Mouse (Mus musculus): ENCODE results near the gene Gabra1. TPM values are rescaled to one million over a fixed set of nuclear protein-coding genes. Genes with fewer than 3 reads are reported as not detected.
A peak's percentile ranks its signal among the peaks of the same experiment; 100 is the strongest.

Gene Gabra1
- 0.17 and 0.30 TPM in 2 replicates for polyA plus RNA-seq (2016; fragmentation: Nextera tagmentation; extraction: Ambion mirVana)

GRCm38 (mm10) chr11:42182825-42183152, at the start of gene Gabra1:
Gene Gabra1 (minus strand): TSS chr11:42182930.
- Histone ChIP-seq H3K4me1 (no peaks in the 10 kb centered on the region), H3K9ac (no peak within 1 kb of the TSS), H3K36me3 (no peaks in the 10 kb centered on the region), H3K27ac (no peak within 1 kb of the TSS), H3K4me3 (peak within 1 kb of the TSS; percentile 39), H3K27me3 (replicated peaks) (peaks cover 29% of the 10 kb centered on the region), H3K4me2 (peak within 1 kb of the TSS; percentile 55), H3K9me3 (replicated peaks) (no peaks in the 10 kb centered on the region)
- 6% methylated on average over 13 of the region's 13 CpGs for WGBS (ENCODE audit: insufficient replicate concordance)
- no peak for ATAC-seq

DNA sequence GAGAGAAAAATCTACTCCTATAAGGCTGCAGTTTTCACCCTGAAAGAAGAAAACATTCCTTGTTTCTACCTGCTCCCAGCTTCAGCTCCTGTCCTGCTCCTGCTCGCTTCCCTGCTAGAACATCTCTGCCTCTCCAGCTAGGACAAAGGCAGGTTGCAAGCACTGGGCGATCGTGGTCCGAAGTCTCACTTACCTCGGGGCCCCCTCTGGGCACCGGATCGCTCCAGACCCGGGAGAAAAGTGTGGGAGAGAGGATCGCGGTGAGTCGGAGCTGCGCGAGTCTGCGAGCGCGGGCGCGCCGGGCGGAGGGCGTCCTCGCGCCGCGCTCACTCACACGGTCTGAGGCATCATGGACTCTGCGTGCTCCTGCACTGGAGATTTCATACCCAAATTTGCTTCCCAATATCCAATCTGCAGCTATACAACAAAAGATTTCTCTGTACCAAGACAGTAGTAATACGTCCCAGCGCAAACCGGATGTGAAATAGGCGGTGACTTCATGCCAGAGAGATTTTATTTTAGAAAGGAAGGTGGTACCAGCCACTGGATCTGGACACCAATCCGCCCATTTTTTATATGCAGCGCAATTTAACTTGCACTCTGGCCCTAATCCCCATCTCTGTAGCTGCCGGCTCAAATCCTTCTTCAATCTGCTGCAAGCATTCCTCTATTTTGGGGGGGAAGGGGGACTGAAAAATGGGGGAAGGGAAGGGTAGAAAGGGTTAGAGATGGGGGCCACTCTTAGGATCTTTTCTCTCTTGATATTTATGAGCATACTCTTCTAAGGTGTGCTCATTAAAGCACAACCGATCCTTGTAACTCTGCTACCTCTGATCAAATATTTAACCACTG, 531 bp downstream of the Gabra1 start:
- H3K9ac ChIP-seq = no peak overlapping the region
- peak overlapping the region; percentile 55 for H3K4me2 ChIP-seq
- ATAC-seq = no peak

GRCm38 (mm10) chr11:42181426-42181825, 1.3 kb downstream of the Gabra1 start:
- 22% methylated on average over 5 of the region's 5 CpGs for WGBS (ENCODE audit: insufficient replicate concordance)
- Histone ChIP-seq H3K4me2 (peak overlapping the region; percentile 55), H3K9ac (no peak overlapping the region), H3K27ac (no peak overlapping the region), H3K27me3 (replicated peaks) (peaks cover 29% of the 10 kb centered on the region), H3K4me3 (peak overlapping the region; percentile 39; the same call in 1 of the 2 replicates), H3K9me3 (replicated peaks) (no peaks in the 10 kb centered on the region), H3K4me1 (no peaks in the 10 kb centered on the region), H3K36me3 (no peaks in the 10 kb centered on the region)
- ATAC-seq = no peak

More for the DNA sequence above, 531 bp downstream of the Gabra1 start:
- H3K4me3 ChIP-seq = peak overlapping the region; percentile 39
- 3% methylated on average over 35 of the region's 35 CpGs for WGBS (ENCODE audit: insufficient replicate concordance)
- no peak overlapping the region for H3K27ac ChIP-seq
- peaks cover 29% of the 10 kb centered on the region for H3K27me3 ChIP-seq (replicated peaks)
- no peaks in the 10 kb centered on the region for H3K4me1 ChIP-seq
- H3K9me3 ChIP-seq (replicated peaks) = no peaks in the 10 kb centered on the region
- H3K36me3 ChIP-seq = no peaks in the 10 kb centered on the region

GRCm38 (mm10) chr11:42179535-42179934, 3.2 kb downstream of the Gabra1 start:
- H3K36me3 ChIP-seq = no peaks in the 10 kb centered on the region
- no peak overlapping the region for H3K9ac ChIP-seq
- H3K4me3 ChIP-seq = no peak overlapping the region
- H3K4me1 ChIP-seq = no peaks in the 10 kb centered on the region
- ATAC-seq = no peak
- WGBS (ENCODE audit: insufficient replicate concordance) = 60% methylated on average over 5 of the region's 5 CpGs
- no peak overlapping the region for H3K27ac ChIP-seq
- peaks cover 29% of the 10 kb centered on the region for H3K27me3 ChIP-seq (replicated peaks)
- H3K4me2 ChIP-seq = no peak overlapping the region
- no peaks in the 10 kb centered on the region for H3K9me3 ChIP-seq (replicated peaks)

GRCm38 (mm10) chr11:42178296-42178695, 4.4 kb downstream of the Gabra1 start:
- no peak overlapping the region for H3K27ac ChIP-seq
- H3K9me3 ChIP-seq (replicated peaks) = no peaks in the 10 kb centered on the region
- no peaks in the 10 kb centered on the region for H3K4me1 ChIP-seq
- H3K9ac ChIP-seq = no peak overlapping the region
- H3K4me2 ChIP-seq = no peak overlapping the region
- peaks cover 22% of the 10 kb centered on the region for H3K27me3 ChIP-seq (replicated peaks)
- WGBS (ENCODE audit: insufficient replicate concordance) = 83% methylated on average over 2 of the region's 2 CpGs
- H3K36me3 ChIP-seq = no peaks in the 10 kb centered on the region
- H3K4me3 ChIP-seq = no peak overlapping the region
- no peak for ATAC-seq

DNA sequence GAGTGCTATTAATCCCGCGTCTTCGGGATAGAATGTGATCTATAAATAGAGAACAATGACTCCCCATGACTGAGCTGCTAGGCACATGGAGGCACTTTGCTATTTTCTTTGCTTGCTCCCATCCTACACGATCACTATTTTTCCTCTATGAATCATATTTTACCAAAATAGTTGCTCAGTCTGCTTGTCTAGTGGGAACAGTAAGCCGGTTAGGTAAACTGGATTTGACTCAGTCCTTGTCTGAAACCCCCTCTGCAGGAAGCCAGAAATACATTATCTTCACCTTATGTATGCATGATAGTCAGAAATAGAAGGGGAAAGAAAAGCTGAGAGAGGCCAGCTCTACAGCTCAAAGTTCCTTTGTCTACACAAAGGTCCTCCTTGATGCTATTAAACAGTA, 31.3 kb downstream of the Gabra1 start:
- H3K4me2 ChIP-seq = no peak overlapping the region
- H3K9me3 ChIP-seq (replicated peaks) = no peaks in the 10 kb centered on the region
- H3K4me1 ChIP-seq = no peaks in the 10 kb centered on the region
- H3K4me3 ChIP-seq = no peak overlapping the region
- 69% methylated on average over 5 of the region's 5 CpGs for WGBS (ENCODE audit: insufficient replicate concordance)
- no peak overlapping the region for H3K9ac ChIP-seq
- ATAC-seq = no peak
- no peaks in the 10 kb centered on the region for H3K36me3 ChIP-seq
- no peaks in the 10 kb centered on the region for H3K27me3 ChIP-seq (replicated peaks)
- H3K27ac ChIP-seq = no peak overlapping the region

- Histone ChIP-seq H3K27ac (no peak overlapping the region), H3K4me2 (no peak overlapping the region), H3K4me1 (no peaks in the 10 kb centered on the region), H3K27me3 (replicated peaks) (no peaks in the 10 kb centered on the region), H3K9ac (no peak overlapping the region), H3K4me3 (no peak overlapping the region), H3K9me3 (replicated peaks) (no peaks in the 10 kb centered on the region), H3K36me3 (no peaks in the 10 kb centered on the region)
- no peak for ATAC-seq
- 71% methylated on average over 1 of the region's 1 CpGs for WGBS (ENCODE audit: insufficient replicate concordance)
Measured at GRCm38 (mm10) chr11:42116931-42117330, 65.8 kb downstream of the Gabra1 start.

DNA sequence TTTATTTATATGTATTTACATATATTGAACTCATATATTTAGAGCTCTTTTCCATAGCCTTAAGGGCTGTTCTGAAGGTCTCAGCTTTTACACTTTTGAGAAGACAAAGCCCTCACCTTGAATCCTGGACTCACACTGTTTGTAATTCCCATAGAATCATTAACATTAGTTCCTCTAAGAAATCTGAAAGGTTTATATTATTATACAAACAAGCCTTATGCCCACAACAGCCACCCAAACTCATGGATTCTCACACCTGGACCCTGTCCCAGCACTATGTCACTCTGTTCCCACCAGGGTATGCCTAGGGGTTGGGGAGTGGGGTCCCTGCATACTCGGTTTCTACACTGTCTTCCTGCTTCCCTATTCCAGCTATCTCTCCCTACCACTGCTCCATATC, 72.7 kb downstream of the Gabra1 start:
- Histone ChIP-seq H3K4me2 (no peak overlapping the region), H3K4me1 (no peaks in the 10 kb centered on the region), H3K9ac (no peak overlapping the region), H3K4me3 (no peak overlapping the region), H3K36me3 (no peaks in the 10 kb centered on the region), H3K27me3 (replicated peaks) (no peaks in the 10 kb centered on the region), H3K27ac (no peak overlapping the region), H3K9me3 (replicated peaks) (no peaks in the 10 kb centered on the region)
- ATAC-seq = no peak
- WGBS (ENCODE audit: insufficient replicate concordance) = 29% methylated on average over 1 of the region's 1 CpGs

GRCm38 (mm10) chr11:42109627-42110026, 73.1 kb downstream of the Gabra1 start:
- Histone ChIP-seq H3K27me3 (replicated peaks) (no peaks in the 10 kb centered on the region), H3K27ac (no peak overlapping the region), H3K9me3 (replicated peaks) (no peaks in the 10 kb centered on the region), H3K4me2 (no peak overlapping the region), H3K9ac (no peak overlapping the region), H3K36me3 (no peaks in the 10 kb centered on the region), H3K4me1 (no peaks in the 10 kb centered on the region), H3K4me3 (no peak overlapping the region)
- ATAC-seq = no peak

GRCm38 (mm10) chr11:42095556-42095955, 87.2 kb downstream of the Gabra1 start:
- Histone ChIP-seq H3K27me3 (replicated peaks) (no peaks in the 10 kb centered on the region), H3K27ac (no peak overlapping the region), H3K9me3 (replicated peaks) (no peaks in the 10 kb centered on the region), H3K4me2 (no peak overlapping the region), H3K4me1 (no peaks in the 10 kb centered on the region), H3K4me3 (no peak overlapping the region), H3K36me3 (no peaks in the 10 kb centered on the region), H3K9ac (no peak overlapping the region)
- WGBS (ENCODE audit: insufficient replicate concordance) = 71% methylated on average over 2 of the region's 2 CpGs
- no peak for ATAC-seq
